Mouse (Mus musculus): ENCODE measurements at regions not wholly inside any gene's neighbourhood (a gene's known extent, or its start where the extent isn't known, plus 50 kb on each side); places are given as distances from the start of the nearest gene placed in this dataset.

DNA sequence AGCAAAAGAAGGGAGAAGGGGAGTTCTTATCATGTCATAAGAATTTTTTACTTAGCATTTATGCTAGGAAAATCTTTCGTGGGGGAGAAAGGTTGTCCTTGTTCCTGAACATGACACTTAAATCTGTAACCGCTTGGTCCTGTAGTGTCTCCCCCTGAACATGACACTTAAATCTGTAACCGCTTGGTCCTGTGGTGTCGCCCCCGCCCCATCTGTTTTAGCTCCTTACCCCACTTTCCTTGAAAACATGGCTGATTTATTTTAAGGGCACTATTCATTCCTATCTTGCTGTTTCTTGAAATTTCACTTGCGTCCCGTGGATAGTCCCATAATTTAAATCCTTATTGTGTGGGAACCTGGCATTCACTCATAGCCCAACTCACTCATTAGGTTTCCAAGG, 82.2 kb downstream of the Rap2a start:
- no peak for DNase-seq (ENCODE audit: low read depth)

DNA sequence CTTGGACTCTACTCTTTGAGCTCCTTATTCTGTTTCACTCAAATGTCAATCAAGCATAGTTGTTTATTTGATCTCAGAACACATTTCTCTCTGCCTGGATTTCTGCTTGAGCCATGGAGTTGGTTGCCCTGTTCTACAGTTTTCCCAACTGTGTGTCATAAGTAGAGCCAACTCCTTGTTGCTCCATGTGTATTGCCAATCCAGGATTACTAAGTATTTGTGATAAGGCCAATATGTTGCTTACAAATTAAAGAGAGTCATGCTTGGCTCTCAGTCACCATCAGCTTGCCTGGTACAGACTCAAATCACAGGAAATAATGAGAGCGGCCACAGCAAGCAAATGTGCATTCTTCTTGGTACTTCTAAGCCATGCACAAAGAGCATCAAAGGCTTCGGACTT, 82.7 kb downstream of the Rap2a start:
- no peak for DNase-seq (ENCODE audit: low read depth)

DNA sequence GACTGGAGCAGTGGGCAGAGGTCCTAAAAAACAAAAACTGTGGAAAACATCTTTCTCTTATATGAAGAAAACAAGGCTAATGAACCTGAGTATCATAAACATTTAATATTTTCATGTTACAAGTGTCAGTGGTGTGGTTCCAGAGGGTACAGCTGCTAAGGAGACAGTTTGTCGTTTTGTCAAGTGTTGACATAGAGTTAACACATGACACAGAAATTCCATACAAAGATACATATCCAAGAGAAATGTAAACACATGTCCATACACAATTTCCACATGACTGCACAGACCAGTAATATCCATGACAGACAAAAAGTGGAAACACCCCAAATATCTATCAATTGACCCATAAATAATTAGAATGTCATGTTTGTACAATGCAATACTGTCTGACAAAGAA, 88.7 kb downstream of the Rap2a start:
- no peak for DNase-seq (ENCODE audit: low read depth)

DNA sequence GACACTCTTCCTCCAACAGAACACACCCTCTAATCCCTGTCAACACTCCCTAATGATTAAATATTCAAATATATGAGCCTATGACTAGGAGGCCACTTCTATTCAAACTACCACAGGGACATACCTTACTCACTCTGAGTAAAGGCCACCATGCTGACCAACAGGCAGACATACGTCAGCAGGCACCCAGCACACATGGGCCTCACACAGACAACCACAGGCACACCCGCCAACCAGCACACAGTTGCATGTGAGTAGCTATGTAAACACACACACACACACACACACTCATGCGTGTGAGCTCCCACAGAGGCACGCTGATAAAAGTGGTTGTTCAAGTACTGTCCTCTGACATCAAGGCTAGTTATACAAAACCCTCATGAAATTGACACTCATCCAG, 89.8 kb downstream of the Rap2a start:
- no peak for DNase-seq (ENCODE audit: low read depth)

DNA sequence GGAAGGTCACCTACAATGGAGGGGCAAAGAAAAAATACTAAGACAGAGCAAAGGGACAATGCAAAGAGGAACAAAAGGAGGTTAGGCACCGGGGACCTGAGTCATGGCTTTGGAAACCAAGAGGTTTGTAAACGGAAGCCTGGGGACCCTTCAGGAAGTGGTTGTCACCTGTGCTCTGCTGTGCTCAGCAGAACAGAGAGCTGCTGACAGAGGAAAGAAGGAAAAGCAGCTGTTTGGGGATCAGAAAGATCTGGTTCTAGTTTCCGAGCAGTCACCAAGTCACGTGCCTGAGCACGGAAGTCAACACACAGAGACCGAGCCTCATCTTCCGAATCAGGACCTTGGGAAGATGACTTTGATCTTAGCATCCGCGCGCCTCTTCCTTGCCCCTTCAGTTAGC, 94.0 kb downstream of the Rap2a start:
- DNase-seq (ENCODE audit: low read depth) = peak; percentile 60

DNA sequence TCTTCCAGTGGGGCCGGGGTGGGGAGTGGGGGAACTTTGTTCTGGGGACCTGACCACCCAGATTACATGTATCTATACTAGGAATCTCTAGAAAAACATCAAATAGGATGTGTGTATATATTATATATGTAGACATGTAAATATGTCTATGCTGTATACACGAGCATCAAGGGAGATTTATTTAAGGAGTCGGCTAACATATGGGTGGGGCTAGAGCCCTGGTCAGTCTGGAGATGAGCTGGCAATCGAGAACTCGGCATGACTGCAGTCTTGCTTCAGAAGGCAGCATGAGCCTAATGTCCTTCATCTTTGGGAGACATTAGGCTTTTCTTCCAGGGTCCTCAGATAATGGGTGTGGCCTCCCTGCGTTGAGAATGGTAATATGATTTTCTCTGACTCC, 97.0 kb downstream of the Rap2a start:
- DNase-seq (ENCODE audit: low read depth) = no peak

DNA sequence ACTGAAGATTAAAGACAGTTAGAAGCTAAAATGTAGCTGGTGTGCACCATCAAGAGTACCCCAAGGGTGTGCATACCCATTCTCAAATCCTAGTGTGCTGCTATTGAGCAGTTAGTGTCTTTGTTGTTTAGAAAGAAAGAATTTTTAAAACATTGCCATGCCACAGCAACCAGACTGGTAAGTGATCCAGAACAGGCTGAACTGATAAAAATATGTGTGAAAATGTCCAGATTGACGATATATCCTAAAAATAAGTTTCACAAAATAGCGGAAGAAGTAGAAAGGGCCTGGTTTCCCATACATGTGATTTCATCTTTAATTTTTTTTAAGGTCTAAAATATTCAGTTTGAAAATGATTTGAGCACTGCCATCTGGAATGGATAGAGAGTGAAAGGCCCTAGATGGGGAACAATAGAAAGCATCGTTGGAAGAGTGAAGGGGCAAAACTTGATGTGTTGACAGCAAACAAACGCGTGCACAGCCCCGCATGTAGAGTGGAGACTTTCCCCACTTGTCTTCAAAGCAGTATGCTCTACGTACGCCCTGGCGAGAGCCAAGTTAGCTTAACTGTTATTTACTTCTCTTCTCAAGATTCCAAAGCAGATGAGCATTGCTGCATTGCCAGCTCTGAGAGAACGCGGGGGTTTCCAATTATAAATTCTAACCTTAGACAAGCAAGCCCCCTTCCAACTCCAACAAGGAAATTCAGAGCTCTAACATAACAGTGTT, 100.3 kb downstream of the Rap2a start:
- no peak for DNase-seq (ENCODE audit: low read depth)

DNA sequence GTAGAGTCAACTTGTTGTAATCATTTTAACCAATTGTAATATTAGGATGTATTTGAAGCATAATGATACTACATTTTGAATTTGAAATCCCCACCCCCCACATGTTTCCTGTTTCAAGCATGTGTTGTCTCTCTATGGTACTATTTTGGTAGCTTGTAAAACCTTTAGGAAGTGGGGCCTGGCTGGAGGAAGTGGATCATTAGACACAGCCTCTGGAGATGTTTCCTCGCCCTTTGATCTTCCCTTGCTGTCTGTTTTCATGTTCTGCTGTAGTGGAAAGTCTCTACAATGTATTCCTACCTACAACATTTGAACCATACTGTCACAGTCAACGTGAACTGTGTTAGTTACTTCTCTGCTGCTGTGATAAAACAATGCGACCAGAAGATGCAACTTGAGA, 105.6 kb downstream of the Rap2a start:
- DNase-seq (ENCODE audit: low read depth) = no peak

DNA sequence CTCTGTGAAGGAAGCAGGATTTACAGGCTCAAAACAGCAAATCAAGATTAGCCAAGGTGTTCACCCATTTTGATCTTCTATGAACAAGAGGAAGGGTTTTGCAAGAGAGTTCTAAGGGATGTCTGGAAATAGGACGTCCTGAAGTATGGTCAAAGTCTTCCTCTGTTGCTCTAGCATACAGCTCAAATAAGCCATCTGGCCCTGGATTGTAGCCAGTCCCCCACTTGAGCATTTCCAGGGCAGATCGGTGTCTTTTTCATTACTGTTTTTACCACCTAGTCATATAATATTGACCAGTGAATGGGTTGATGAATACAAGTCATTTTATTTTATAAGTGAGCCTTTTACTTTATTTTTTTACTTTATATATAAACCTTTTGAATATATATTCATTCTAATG, 113.9 kb downstream of the Rap2a start:
- DNase-seq (ENCODE audit: low read depth) = no peak

DNA sequence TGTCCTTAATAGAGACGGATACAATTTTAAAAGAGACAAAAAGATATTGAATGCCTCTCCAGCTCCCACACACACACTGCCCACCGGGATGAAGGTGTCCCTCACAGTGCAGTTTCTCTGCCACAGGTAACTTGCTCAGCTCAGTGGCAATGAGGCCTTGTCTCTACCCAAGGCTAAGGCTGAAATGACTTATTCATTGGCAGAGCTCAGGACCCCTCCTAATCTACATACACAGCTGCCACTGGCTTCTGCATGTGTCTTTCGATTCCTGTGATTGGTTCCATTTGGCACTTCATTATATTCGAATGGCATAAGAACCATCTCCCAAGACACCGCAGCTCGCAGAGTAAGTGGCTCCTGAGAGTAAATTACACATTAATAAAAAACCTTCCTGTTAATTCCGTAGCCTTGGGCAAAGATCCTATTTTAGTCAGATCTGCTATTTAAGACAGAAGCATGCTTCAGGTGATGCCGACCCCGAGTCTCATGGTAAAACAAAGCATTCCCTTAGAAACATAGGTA, 122.2 kb downstream of the Rap2a start:
- no peak for DNase-seq (ENCODE audit: low read depth)

DNA sequence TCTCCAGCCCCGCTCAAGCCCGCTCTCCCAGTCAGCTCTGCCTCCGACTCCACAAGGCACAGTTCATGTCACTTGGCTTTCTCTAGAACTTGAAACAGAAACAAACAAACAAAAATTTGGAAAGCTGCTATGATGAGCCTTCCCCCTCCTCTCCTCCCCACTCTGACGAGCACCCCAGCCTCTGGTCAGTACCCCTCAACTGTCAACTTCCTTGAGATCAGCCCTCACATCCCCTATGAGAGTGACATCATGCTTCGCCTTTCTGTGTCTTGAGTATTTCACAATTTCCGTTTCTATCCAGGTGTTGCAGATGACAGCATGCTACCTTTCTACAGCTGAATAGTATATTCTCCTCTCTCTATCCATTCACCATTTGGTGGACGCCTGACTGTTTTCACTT, 123.3 kb downstream of the Rap2a start:
- no peak for DNase-seq (ENCODE audit: low read depth)

DNA sequence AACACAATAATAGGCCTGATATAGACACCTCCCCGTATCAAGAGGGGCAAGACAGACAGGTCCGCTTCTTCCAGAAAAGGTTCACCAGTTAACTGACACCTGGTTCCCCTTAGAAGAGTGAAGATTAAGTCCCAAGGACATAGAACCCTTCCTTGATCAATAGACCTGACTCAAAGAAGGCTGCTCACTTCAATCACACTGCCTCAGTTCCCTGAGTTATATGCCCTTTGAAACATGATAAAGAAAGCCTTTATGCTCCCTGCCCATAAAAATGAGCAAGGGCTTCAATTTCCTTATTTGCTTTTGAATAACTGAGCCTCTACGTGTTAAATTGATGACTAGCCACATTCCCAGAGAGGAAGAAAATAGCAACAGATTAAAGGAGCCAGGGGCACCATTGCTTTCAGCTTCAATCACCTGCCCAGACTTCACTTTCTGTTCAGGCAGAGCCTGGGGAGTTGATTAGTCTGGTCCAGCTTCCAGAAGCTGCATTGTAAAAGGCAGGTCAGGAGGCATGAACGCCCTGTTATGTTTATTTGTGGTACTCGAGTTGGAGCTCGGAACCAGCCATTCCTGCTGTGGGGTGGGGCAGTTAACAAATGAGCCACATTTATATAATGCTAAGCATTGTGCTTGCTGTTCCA, 125.7 kb downstream of the Rap2a start:
- DNase-seq (ENCODE audit: low read depth) = no peak

DNA sequence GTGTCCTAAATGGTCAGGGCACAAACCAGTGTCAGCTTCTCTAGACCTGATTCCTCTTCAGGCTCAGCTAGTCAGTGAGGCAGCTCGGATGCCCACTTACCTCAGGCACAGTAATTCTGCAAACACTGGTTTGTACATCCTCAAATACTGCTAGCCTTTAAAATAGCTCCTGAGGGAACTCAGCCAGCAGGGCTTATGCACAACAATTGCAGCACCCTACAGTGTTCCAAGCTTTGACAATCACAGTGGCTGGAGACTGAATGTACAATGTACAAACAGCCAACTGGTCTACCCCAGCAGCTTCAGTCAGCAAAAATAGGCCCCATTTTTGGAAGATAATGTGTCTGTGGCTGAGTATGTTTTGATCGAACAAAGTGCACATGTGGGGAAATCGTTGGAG, 129.6 kb downstream of the Rap2a start:
- DNase-seq (ENCODE audit: low read depth) = no peak

DNA sequence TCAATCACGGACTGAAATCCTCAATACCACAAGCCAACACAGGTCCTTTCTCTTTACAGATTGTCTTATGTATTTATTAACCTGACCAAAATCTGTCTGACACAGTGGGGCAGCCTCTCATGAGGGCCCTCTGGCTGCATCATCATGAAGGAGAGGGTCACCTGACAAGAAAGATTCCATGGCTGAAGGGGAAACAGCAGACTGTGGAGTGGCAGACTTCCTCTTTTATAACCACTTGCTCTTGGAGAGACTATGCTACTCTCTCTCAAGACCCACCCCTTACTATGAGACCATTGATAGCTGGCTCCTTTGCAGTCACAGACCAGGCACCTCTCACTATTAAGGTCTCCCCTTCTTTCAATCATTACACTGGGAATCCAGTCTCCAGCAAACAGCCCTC, 133.1 kb downstream of the Rap2a start:
- no peak for DNase-seq (ENCODE audit: low read depth)

DNA sequence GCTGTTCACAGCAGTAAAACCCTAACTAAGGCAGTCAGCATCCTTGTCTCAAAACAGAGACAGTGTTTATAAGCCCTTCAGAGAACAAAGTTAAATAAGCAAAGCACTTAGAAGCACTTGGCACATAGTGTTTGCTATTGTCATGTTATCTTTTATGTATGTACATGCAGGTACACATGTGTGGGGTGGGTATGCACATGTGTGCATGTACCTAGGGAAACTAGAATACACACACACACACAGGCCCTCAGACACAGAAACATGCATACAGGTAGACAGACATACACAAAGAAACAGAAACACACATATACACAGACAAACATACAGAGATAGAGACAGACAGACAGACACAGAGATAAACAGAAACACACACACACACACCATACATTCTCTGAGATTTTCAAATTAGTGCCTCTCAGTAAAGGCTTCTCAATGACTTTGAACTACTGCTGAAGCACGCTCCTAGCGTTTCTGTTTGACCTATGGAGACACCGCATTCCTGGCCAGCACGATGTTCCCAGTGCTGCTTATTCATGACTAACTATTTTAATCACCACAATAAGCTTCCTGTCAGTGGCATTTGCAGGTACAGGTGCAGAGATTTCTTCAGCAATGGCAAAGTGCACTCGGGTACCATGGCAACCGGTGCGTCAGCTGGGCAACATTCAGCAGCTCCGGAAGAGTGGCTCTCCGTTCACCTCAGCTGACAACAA, 148.1 kb downstream of the Rap2a start:
- no peak for DNase-seq (ENCODE audit: low read depth)

DNA sequence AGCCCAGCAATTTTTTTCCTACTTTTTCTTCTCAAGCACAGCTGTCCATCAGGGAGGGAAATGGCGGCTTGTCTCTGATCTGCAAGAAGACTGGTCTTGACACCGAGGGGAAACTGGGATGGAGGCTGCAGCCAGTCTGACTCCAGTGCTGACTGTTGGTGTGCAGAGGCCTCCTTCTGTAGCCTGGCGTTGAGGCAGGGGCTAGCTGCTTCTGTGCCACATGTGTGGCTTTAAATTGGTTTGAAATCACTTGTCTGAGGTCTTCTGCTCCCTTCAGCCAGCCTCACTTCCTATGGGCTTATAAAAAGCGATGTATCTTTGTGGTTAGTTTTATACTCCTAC, 148.7 kb downstream of the Rap2a start:
- no peak for DNase-seq (ENCODE audit: low read depth)

DNA sequence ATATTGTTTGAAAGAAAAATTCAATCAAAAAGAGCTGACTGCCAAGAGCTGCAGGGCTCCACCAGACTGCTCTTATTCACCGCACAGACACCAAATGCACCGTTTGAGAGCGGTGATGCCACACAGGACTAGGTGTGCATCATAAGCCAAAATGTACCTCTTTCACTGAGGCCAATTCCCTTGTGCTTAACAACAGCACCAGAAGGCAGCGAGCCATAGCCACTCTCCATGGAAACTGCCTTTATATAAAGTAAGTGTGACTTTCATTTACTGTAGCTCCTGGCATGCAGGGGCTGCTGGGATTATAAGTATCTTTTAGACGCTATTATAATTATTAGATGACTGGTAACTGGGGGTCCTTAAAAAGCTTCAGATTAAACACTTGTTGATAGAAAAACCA, 154.5 kb downstream of the Rap2a start:
- DNase-seq (ENCODE audit: low read depth) = no peak

DNA sequence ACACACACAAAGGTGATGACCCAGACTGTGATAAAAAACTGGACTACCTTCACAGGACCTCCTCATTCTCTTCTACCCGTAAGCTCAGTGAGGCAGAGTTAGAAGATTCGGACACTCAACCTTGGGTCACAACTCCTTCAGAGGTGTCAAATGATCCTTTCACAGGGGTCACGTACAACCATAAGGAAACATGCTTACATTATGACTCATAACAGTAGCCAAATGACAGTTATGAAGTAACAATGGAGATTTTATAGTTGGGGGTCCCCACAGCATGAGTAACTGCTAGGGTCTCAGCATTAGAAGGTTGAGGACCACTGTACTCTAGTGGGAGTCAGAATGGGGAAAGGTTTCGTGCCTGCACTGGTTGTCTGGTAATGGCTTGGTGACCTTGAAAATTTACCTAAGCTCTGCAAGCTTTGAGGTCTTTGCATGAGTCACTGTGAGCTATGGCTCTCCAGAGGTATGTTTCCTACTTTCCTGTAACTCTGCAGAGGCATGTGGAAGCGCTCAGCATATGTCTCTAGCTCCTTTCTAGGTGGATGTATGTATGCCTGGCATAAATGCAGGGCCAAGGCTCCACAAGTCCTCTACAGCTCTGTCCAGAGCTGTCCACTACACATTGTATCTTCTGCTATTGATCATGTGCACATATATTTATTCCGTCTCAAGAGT, 158.6 kb downstream of the Rap2a start:
- no peak for DNase-seq (ENCODE audit: low read depth)

DNA sequence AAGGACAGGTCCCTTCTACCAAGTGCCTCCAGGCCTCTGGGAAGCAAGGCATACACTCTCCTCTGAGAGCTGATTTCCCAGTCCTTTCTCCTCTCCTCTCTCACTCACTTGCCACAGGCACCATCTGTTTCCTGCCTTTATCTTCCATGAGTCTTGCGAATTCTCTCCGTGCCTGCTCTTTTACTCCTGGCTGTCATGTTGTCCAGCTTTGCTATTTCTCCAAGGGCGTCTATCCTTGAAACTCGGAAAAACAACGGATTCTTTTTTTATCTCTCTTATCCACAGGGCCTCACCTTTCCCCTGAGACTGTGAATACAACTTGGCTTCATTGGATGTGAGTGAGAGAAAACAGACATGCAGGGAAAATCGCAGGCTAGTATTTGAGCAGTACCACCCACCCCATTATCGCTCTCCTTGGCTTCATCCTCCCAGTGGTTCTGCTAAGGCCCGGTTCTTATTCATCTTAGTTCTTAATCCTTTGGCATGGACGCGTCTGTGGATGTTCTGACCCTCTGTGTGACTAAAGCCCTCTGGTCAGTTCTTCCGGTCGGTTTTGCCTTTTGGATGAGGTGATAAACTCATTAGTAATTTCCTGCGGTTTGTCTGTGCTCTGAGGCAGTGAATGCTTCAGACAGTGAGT, 159.4 kb downstream of the Rap2a start:
- no peak for DNase-seq (ENCODE audit: low read depth)

DNA sequence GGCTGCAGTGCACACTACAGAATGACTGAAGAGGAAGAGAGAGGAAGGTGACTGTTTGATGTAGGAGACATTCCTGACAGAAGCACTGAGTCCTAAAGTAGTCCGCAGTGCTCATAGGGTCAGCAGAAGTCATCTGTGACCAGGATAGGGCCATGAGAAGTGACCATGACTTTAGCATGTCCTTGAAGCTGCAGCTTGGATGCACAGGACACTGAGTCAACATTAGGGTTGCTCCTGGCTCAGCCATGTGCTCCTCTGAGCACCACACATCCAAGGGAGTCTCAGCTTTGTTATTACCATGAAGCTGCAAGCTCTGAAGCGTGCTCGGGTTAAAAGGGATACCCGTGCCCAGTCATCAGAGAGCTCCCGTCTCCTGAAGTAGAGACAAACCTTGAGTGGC, 164.3 kb downstream of the Rap2a start:
- no peak for DNase-seq (ENCODE audit: low read depth)

DNA sequence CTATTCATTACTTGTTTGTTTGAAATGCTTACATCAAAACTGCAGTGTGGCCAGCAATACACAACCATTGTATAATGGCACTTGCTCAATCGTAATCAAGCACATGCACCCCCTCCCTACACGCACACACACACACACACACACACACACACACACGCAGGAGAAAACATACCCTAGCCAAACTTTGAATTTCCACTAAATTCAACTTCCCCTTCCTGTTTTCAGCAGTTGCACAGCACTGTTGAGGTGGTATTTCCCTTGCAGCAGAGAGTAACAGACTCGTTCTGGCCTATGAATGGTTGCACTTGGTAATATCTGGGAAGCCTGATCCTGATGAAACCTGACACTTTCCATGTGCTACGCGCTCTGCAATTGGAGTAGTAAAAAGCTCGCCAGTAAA, 173.8 kb downstream of the Rap2a start:
- DNase-seq (ENCODE audit: low read depth) = no peak

DNA sequence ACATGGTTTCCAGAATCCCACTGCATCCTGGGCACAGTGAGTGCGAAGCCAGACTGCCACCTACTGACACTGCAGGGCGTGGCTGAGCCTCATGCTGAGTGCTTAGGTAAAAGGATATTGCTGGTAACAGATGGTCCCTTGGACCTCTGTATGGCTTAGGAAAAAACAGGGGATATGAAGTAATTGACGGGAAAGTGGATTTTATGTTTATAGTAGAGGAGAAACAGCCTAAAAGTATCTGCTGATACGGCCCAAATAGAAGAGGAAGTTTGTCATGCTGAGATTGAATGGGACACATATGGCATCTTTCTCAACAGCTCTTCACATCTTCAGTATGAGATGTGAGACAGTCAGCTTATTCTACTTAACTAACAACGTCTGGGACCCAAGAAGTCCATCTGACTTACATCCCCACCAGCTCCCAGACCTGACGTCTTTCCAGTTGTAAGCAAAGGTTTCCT, 182.1 kb downstream of the Rap2a start:
- no peak for DNase-seq (ENCODE audit: low read depth)
